Mouse (Mus musculus) lung, adult 10 weeks (tissue): ENCODE measurements around the gene Prcp. TPM values are rescaled to one million over a fixed set of nuclear protein-coding genes. Genes with fewer than 3 reads are reported as not detected.

Source experiments
- polyA plus RNA-seq: library from polyadenylated mRNA; stranded (reverse); fragments of 350-450 nt; fragmentation: Illumina TruSeq; extraction: RNeasy Lipid Tissue Mini Kit (QIAGEN cat#74804); gene quantifications from one replicate; pipeline ENCODE4 v1.2.3, GENCODE M21; 2014; ENCODE audit warnings: low read depth, low replicate concordance; ENCODE audit not compliant: insufficient read depth

The Prcp gene
- 21.9 TPM for polyA plus RNA-seq

DNA sequence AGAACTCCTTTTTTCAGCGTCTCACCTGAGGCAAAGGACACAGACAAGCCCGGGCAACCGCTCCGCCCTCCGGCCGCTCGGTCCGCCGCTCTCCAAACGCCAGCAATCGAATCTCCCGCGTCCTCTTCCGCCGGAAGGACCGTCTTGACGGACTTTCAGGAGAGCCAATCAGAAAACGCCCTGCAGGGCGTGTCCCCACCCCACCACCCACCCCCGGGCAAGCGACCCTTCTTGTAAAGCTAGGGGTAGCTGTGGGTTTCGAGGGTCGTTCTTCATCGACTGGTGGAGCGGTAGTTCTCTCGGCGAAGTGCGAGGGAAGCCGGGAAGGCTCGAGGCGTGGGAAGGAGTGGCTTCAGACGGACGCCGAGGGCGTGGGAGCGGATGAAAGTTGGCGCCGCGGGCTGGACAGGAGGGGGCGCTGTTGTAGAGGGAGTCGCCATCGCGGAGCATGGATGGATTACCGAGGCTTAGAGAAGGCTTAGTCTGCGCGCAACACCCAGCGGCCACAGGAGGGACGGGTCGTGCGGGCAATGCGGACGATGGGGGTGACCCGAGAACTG, at the start of gene Prcp, which contains the start of gene Ddias:
Gene Prcp, plus strand, starts transcription at position 355 of the 560 bp plus-strand sequence.
Gene Ddias, minus strand, starts transcription at position 132 of the 560 bp plus-strand sequence.

Other genes with a start within 250 kb of the Prcp start
- 3.9 TPM for gene Ankrd42, start 237.3 kb upstream of the Prcp start, polyA plus RNA-seq
- 15.3 TPM for gene Pcf11, start 204.5 kb upstream of the Prcp start, polyA plus RNA-seq
- gene Rab30, start 132.9 kb upstream of the Prcp start, polyA plus RNA-seq, result 1.7 TPM
- gene Ddias, start 223 bp upstream of the Prcp start, polyA plus RNA-seq, result 0.28 TPM
- 1.2 TPM for gene Fam181b, start 205.4 kb downstream of the Prcp start, polyA plus RNA-seq